Mouse (Mus musculus): ENCODE measurements around the gene Eno3. TPM values are rescaled to one million over a fixed set of nuclear protein-coding genes. Genes with fewer than 3 reads are reported as not detected.

The Eno3 gene
- polyA plus RNA-seq, 1 experiment from 2014 or later, result 12.7 TPM

DNA sequence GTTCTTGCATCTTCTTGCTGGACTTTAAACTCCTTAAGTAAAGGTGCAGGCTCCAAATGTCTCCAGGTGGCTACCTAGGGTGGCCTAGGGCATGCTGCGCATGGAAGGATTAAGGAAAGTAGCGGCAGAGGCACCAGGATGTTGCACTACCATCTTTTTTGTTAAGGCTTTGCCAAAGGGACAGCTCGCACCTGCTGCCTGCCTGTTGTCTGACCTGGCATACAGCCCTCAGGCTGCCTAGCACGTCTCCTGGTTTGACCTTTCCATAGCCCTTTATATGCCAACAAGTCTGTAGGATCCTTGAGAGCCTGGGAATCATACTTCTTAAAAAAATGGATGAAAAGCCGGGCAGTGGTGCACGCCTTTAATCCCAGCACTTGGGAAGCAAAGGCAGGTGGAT is 14.0 kb upstream of the Eno3 start:
- WGBS, result 88% methylated on average over 6 of the region's 6 CpGs
- Histone ChIP-seq H3K4me3 (ENCODE audit: low read depth, low read length) (no peak overlapping the region), H3K4me1 (ENCODE audit: insufficient read depth) (peaks cover 6% of the 10 kb centered on the region; the same call in 1 of the 2 replicates), H3K9ac (no peak overlapping the region), H3K27ac (ENCODE audit: low read depth) (no peak overlapping the region), H3K4me2 (no peak overlapping the region), H3K36me3 (ENCODE audit: insufficient read depth) (peaks cover 31% of the 10 kb centered on the region), H3K9me3 (ENCODE audit: low read depth, low read length) (no peaks in the 10 kb centered on the region), H3K27me3 (ENCODE audit: insufficient read depth, low read length) (no peaks in the 10 kb centered on the region)
- ATAC-seq (ENCODE audit: insufficient read depth), result no peak
- TF ChIP-seq CTCF (IDR thresholded peaks at IDR 0.05; ENCODE audit: low read depth), result no peak
- no peak for DNase-seq

DNA sequence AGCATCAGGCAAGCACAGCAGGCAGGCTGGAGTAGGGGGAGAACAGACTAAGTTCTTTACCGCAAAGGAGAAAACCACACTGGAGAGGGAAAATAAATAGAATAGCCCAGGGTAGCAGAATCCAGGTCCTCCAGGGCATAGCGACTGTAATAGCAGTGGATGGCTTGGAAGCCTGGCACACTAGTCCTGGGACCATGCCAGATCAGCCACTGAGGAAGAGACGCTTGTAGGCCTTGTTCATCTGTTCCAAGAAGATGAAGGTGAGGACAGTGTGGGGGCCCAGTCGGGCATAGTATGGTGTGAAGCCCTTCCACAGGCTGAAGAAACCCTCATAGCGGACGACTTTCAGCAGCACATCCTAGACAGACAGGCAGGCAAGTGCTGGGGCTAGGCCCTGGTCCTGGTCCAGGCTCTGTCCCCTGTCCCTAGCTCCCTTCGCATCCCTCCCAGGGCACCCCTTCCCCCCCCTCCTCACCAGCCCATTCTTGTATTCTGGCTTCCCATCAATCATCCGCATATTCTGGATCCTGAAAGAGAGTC is 12.4 kb upstream of the Eno3 start:
- Histone ChIP-seq H3K27me3 (ENCODE audit: insufficient read depth, low read length) (no peaks in the 10 kb centered on the region), H3K9ac (peak overlapping the region; percentile 82; the same call in 1 of the 2 replicates)
- WGBS, result 92% methylated on average over 7 of the region's 8 CpGs

DNA sequence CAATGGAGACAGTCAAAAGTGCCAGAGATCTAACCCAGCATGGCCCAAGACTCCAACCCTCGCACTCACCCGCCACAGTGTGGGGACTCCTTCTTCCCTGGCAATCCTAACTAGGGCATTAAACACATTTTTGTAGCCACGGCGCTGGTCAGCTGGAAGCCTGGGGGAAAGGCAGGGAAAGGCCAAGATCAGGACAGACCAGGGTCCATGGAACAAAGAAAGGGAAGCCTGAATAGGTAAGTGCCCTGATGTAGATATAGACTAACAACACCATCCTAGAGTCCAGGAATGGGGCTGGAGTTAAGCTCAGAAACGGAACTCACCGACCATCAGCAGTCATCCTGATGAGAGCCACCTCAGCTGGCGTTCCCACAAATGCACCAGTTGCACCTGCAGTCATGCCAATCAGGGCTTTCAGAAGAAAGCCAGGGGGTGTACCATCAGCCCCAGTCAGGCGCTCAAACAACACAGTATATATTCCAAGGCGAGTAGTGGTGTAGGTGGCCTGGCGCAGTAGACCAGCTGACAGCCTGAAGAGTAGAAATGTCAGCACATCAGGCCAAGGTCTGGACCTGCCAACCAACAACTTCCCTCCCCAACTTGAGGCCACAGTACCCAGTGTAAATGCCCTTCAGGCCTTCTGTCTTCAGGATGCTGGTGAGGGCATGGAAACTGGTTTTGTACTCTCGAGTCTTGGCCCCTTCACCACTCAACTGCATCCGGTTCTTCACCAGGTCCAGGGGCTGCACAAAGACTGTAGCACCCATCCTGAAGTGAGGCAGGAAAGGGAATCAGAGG is 11.3 kb upstream of the Eno3 start:
- Histone ChIP-seq H3K27ac (ENCODE audit: low read depth) (0 out of 2 replicates have a peak overlapping the region, but pooled peaks have one; percentile 89), H3K4me3 (ENCODE audit: low read depth, low read length) (peak overlapping the region; percentile 74), H3K27me3 (ENCODE audit: insufficient read depth, low read length) (no peaks in the 10 kb centered on the region), H3K9ac (peak overlapping the region; percentile 82), H3K9me3 (ENCODE audit: low read depth, low read length) (no peaks in the 10 kb centered on the region), H3K4me2 (peak overlapping the region; percentile 84), H3K36me3 (ENCODE audit: insufficient read depth) (peaks cover 56% of the 10 kb centered on the region), H3K4me1 (ENCODE audit: insufficient read depth) (peaks cover 6% of the 10 kb centered on the region)
- WGBS, result 85% methylated on average over 12 of the region's 12 CpGs
- DNase-seq (no peak), ATAC-seq (ENCODE audit: insufficient read depth) (no peak)
- no peak for TF ChIP-seq CTCF (IDR thresholded peaks at IDR 0.05; ENCODE audit: low read depth)

More for the DNA sequence above, 12.4 kb upstream of the Eno3 start:
- no peaks in the 10 kb centered on the region for H3K9me3 ChIP-seq (ENCODE audit: low read depth, low read length)
- TF ChIP-seq CTCF (IDR thresholded peaks at IDR 0.05; ENCODE audit: low read depth), result no peak
- no peak for DNase-seq
- no peak overlapping the region for H3K27ac ChIP-seq (ENCODE audit: low read depth)
- H3K36me3 ChIP-seq (ENCODE audit: insufficient read depth), result peaks cover 46% of the 10 kb centered on the region
- no peak overlapping the region for H3K4me2 ChIP-seq
- H3K4me3 ChIP-seq (ENCODE audit: low read depth, low read length), result no peak overlapping the region
- no peak for ATAC-seq (ENCODE audit: insufficient read depth)
- peaks cover 6% of the 10 kb centered on the region for H3K4me1 ChIP-seq (ENCODE audit: insufficient read depth)

GRCm38 (mm10) chr11:70646259-70646555 is 10.8 kb upstream of the Eno3 start:
- Histone ChIP-seq H3K4me2 (peak overlapping the region; percentile 84), H3K27me3 (ENCODE audit: insufficient read depth, low read length) (no peaks in the 10 kb centered on the region), H3K4me1 (ENCODE audit: insufficient read depth) (peaks cover 6% of the 10 kb centered on the region), H3K9me3 (ENCODE audit: low read depth, low read length) (no peaks in the 10 kb centered on the region), H3K36me3 (ENCODE audit: insufficient read depth) (peaks cover 62% of the 10 kb centered on the region), H3K9ac (peak overlapping the region; percentile 82), H3K4me3 (ENCODE audit: low read depth, low read length) (peak overlapping the region; percentile 74), H3K27ac (ENCODE audit: low read depth) (peak overlapping the region; percentile 89)
- 26% methylated on average over 3 of the region's 3 CpGs for WGBS
- TF ChIP-seq CTCF (IDR thresholded peaks at IDR 0.05; ENCODE audit: low read depth), result no peak
- no peak for DNase-seq
- ATAC-seq (ENCODE audit: insufficient read depth), result no peak

GRCm38 (mm10) chr11:70646691-70647650 is 10.0 kb upstream of the Eno3 start, which contains the start of the genes Rnf167 and Slc25a11:
Rnf167 (plus strand) TSS chr11:70647235.
Slc25a11 (minus strand) TSS chr11:70647479.
- ATAC-seq (ENCODE audit: insufficient read depth), result peak; percentile 88
- peak; percentile 100 for DNase-seq
- Histone ChIP-seq H3K27me3 (ENCODE audit: insufficient read depth, low read length) (no peaks in the 10 kb centered on the region), H3K9me3 (ENCODE audit: low read depth, low read length) (no peaks in the 10 kb centered on the region), H3K4me2 (peak within 1 kb of the TSS; percentile 98), H3K4me3 (ENCODE audit: low read depth, low read length) (peak within 1 kb of the TSS; percentile 74), H3K27ac (ENCODE audit: low read depth) (peak within 1 kb of the TSS; percentile 95), H3K36me3 (ENCODE audit: insufficient read depth) (peaks cover 69% of the 10 kb centered on the region), H3K4me1 (ENCODE audit: insufficient read depth) (peaks cover 8% of the 10 kb centered on the region), H3K9ac (peak within 1 kb of the TSS; percentile 84)
- TF ChIP-seq CTCF (IDR thresholded peaks at IDR 0.05; ENCODE audit: low read depth), result no peak
- under 1% methylated on average over 63 of the region's 63 CpGs for WGBS

GRCm38 (mm10) chr11:70647716-70648420 is 9.1 kb upstream of the Eno3 start:
- peaks cover 11% of the 10 kb centered on the region for H3K4me1 ChIP-seq (ENCODE audit: insufficient read depth)
- peaks cover 78% of the 10 kb centered on the region for H3K36me3 ChIP-seq (ENCODE audit: insufficient read depth)
- H3K27me3 ChIP-seq (ENCODE audit: insufficient read depth, low read length), result no peaks in the 10 kb centered on the region
- H3K4me2 ChIP-seq, result peak overlapping the region; percentile 98
- DNase-seq, result peak; percentile 50
- peak overlapping the region; percentile 84 for H3K9ac ChIP-seq
- H3K4me3 ChIP-seq (ENCODE audit: low read depth, low read length), result peak overlapping the region; percentile 74
- H3K27ac ChIP-seq (ENCODE audit: low read depth), result peak overlapping the region; percentile 95
- ATAC-seq (ENCODE audit: insufficient read depth), result peak; percentile 18; the same call in 1 of the 2 replicates
- H3K9me3 ChIP-seq (ENCODE audit: low read depth, low read length), result no peaks in the 10 kb centered on the region
- TF ChIP-seq CTCF (IDR thresholded peaks at IDR 0.05; ENCODE audit: low read depth), result no peak
- WGBS, result 2% methylated on average over 28 of the region's 28 CpGs
